Mouse (Mus musculus): ENCODE measurements around the gene Lrrfip1.

Gene Lrrfip1

GRCm38 (mm10) chr1:90998891-90999611 is 514 bp downstream of the Lrrfip1 start:
- no peak for DNase-seq (ENCODE audit: low read depth, low spot score)

GRCm38 (mm10) chr1:90999911-91000601 is 1.5 kb downstream of the Lrrfip1 start:
- DNase-seq (ENCODE audit: low read depth, low spot score): no peak

- DNase-seq (ENCODE audit: low read depth, low spot score): no peak
Observed at GRCm38 (mm10) chr1:91001101-91001500, 2.6 kb downstream of the Lrrfip1 start.

- no peak for DNase-seq (ENCODE audit: low read depth, low spot score)
Observed at GRCm38 (mm10) chr1:91001871-91002539, 3.5 kb downstream of the Lrrfip1 start.

GRCm38 (mm10) chr1:91002641-91003040 is 4.1 kb downstream of the Lrrfip1 start:
- DNase-seq (ENCODE audit: low read depth, low spot score): no peak

GRCm38 (mm10) chr1:91003522-91004253 is 5.2 kb downstream of the Lrrfip1 start:
- DNase-seq (ENCODE audit: low read depth, low spot score): no peak

GRCm38 (mm10) chr1:91006037-91006436 is 7.5 kb downstream of the Lrrfip1 start:
- DNase-seq (ENCODE audit: low read depth, low spot score): no peak

- no peak for DNase-seq (ENCODE audit: low read depth, low spot score)
Observed at GRCm38 (mm10) chr1:91006708-91007107, 8.2 kb downstream of the Lrrfip1 start.

GRCm38 (mm10) chr1:91008147-91008682 is 9.7 kb downstream of the Lrrfip1 start:
- no peak for DNase-seq (ENCODE audit: low read depth, low spot score)

GRCm38 (mm10) chr1:91008746-91009145 is 10.2 kb downstream of the Lrrfip1 start:
- no peak for DNase-seq (ENCODE audit: low read depth, low spot score)

- no peak for DNase-seq (ENCODE audit: low read depth, low spot score)
Observed at GRCm38 (mm10) chr1:91009266-91009665, 10.7 kb downstream of the Lrrfip1 start.

- DNase-seq (ENCODE audit: low read depth, low spot score): no peak
Observed at GRCm38 (mm10) chr1:91010216-91010615, 11.7 kb downstream of the Lrrfip1 start.

- no peak for DNase-seq (ENCODE audit: low read depth, low spot score)
Observed at GRCm38 (mm10) chr1:91010716-91011115, 12.2 kb downstream of the Lrrfip1 start.

GRCm38 (mm10) chr1:91011336-91011735 is 12.8 kb downstream of the Lrrfip1 start:
- no peak for DNase-seq (ENCODE audit: low read depth, low spot score)

GRCm38 (mm10) chr1:91013803-91014202 is 15.3 kb downstream of the Lrrfip1 start:
- no peak for DNase-seq (ENCODE audit: low read depth, low spot score)

GRCm38 (mm10) chr1:91015571-91015970 is 17.0 kb downstream of the Lrrfip1 start:
- DNase-seq (ENCODE audit: low read depth, low spot score): no peak

GRCm38 (mm10) chr1:91017111-91017758 is 18.7 kb downstream of the Lrrfip1 start:
- DNase-seq (ENCODE audit: low read depth, low spot score): no peak

GRCm38 (mm10) chr1:91019346-91019745 is 20.8 kb downstream of the Lrrfip1 start:
- no peak for DNase-seq (ENCODE audit: low read depth, low spot score)

GRCm38 (mm10) chr1:91021304-91021703 is 22.8 kb downstream of the Lrrfip1 start:
- no peak for DNase-seq (ENCODE audit: low read depth, low spot score)

- DNase-seq (ENCODE audit: low read depth, low spot score): no peak
Observed at GRCm38 (mm10) chr1:91022157-91022895, 23.8 kb downstream of the Lrrfip1 start.
